Mouse (Mus musculus) kidney, postnatal 36 days (tissue): ENCODE measurements around the gene Rnf212b.
"Not testable (repeated sequence)": the region's sequence is repeated elsewhere in the genome, so short reads cannot be mapped to it uniquely, and the experiment has no call there.

Experiments
- DNase-seq, 2 experiments: peaks; one replicate each; pipeline ENCODE4 v3.0.0; 2021 to 2022; ENCODE audit warnings: mixed read lengths in 2 of 2

The Rnf212b gene

DNA sequence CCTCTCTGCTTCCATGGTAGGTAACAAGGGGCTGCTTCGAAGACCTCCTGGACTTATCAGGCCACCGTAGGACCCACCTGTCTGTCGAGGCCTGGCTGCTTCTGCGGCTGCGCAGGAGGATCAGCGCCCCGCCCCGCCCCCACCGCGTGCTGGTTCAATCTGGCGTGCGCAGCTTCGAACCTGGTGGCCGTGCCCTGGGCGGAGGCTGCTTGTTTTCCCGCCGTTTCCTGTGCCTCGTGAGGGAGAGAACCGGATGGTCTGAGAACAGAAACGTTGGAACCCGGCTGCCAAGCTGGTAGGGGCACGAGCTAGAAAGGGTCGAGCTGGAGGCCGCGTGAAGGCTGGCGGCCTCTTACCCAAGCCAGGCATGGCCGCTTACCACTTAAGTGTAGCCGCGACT lies at the start of gene Rnf212b:
Gene Rnf212b, plus strand, starts transcription at position 151 of the 400 bp plus-strand sequence.
- no peak for DNase-seq

DNA sequence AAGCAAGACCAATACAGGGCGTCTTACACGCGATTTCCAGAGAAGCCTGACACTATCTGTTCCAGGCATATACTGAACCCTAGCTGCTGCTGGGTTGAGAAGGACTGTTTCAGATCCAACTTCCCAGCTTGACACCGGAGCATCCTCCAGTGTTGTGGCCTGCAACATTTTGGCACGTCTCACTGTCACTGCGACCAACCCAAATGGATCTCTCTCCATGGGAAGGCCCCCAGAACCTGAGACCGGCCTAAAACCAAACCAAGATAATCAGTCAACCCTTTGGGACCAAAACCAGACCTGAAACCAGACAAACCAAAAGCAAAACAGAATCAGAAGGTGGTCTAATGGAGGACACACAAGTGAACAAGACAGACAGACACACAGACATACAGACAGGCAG lies 47.0 kb upstream of the Rnf212b start:
- not testable (repeated sequence) for DNase-seq

DNA sequence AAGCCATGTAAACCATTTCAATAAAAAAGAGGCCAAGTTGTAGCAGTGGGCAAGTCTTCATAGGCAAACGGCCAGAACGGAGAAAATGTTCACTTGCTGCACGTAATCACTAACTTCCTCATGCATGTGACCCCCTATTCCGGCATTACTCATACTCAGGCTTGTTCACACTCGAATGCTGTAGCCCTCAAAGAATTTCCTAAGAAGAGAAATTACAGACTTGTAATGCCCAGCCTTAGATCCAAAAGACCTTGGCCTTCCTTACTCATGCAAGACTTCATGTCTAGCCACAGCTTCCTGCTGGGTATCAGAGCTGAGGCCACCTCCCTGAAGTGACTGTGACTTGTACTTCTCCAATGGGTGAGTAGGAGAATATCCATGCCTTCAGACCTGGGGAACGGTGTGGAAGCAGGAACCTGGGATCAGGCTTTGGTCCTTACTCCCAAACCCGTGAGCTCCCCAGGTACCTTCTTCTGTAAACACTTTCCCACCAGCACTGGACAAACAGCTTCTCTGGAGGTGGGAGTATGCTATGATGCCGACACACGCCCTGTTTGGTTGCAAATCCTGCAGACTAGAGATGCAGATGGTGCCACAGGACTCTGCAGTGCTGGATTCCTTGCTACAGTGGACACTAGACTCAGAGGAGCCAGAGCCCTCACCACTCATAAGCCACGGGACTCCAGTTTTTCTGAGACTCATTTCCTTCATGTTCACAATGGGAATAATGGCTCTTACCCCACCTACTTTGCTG lies 45.5 kb upstream of the Rnf212b start:
- no peak for DNase-seq

DNA sequence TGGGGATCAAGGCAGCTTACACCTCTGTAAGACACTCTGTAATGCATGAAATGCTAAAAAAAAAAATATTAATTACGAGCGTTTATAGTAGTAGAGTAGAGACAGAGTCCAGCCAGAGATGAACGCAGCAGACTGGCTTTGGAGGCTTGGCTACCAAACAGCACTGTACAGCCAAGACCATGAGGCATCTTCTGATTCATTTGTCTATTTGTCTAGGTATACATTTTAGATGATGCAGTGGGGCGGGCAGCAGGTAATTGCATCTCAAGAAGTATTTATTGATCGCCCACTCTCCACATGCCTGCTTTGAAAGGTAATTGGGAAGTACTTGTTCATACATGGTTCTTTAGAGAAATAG lies 44.9 kb upstream of the Rnf212b start:
- no peak for DNase-seq

DNA sequence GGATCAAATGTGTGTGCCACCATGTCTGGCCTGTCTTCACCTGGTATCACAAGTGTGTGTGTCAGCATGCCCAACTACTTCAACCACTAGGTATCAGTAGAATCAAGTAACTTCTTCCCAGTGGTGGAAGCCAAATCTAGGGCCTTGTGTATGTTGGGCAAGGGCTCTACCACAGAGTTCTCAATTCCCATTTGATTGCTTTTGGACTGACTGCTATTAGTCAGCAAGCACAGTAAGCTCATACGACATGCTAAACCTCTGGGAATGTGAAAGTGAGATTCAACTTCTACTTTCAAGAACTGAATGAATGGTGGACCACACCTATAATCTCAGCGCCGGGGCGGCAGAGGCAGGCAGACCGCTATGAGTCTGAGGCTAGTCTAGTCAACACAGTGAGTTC lies 43.6 kb upstream of the Rnf212b start:
- DNase-seq = no peak

DNA sequence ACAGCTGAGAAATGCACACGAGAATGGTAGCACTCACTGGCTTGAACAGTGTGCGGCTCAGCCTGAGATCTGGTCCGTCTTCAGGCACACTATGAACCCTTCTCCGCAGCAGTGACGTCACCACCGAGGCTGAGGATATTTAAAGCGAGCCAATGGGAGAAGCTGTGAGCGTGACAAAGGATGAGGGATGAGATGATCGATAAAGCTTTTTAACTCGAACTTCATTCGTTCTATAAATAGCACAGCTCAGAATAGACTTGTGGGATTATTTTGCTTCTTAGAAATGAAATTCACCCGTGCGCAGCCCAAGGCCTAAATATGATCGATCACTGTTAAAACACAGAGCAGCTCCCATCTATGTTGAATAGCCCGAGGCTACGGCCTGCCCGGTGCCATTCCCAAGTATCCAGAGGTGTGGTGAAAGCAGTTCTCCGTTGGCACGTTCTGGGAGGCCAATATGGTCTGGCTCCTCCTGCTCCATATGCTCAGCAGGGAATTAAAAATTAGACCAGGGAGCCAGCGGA lies 41.5 kb upstream of the Rnf212b start:
- no peak for DNase-seq

DNA sequence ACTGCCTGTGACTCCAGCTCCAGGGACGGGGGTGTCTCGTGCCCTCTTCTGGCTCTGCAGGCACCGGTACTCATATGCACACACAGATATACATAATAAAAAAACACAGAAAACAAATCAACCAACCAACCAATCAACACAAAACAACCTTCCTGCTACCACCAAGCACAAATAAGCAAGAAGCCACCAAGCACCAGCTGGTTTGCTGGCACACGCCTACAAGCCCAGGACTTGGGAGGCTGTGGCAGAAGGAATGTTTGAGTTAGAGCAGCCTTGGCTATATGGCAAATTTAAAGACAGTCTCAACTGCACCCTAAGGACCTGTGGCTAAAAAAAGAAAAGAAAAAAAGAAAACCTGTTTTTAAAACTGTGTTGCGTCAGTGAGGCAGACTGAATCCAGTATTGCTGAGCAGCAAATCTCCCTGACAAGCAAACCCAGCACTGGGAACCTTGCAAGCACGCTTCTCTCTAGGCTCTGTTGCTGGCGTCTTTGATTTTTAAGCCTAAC lies 38.4 kb upstream of the Rnf212b start:
- DNase-seq = no peak

DNA sequence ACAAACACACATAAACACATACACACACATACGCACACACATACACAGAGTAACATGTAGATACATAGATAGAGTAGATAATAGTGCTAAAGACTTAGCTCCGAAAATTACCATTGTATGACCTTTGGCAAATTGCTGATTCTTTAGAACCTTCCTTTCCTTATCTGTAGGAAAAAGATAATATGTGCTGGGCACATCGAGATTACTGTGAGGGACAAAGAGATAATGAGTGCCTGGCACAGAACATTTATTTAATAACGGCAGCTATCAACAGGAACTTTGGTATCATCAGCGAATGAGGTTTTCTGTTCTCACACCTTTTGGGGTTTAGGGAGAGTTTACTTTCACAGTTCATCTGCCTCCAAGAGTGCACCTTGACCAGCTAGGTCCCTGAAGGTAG lies 37.2 kb upstream of the Rnf212b start:
- no peak for DNase-seq

DNA sequence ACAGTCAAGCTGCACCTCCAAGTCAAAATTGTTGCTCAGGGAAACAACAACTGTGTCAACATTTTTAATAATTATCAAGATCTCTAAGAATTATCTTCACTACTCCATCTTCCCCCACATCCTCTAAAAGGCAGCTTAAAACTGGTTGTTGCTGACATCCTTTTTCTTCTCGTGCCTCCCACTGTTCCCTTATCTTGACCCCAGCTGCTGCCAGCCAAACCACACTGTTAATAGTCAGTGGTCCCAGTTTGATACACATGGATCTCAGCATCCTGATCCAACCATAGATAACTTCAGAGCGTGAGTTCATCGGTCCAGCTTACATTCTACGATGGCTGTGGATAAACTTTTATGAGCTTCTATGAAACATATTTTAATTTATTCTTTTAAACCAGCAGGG lies 36.0 kb upstream of the Rnf212b start:
- no peak for DNase-seq

DNA sequence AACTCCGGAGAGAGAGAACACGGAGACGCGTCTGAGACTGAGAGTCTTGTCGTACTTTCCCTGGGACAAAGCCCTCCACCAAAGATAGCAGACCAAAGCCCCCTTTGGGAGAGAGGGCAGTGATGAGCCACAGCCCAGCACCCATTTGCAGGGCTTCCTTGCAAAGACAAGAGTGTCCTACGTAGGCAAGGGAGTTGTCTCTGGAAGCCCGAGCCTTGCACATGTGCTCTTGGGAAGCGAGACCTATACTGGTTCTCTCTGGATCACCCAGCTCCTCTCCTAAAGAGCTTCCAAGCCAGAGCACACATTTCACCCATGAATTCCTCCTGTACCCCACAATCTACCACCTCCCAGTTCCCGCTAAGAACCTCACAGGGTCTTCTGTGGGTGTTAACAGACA lies 33.9 kb upstream of the Rnf212b start:
- no peak for DNase-seq

DNA sequence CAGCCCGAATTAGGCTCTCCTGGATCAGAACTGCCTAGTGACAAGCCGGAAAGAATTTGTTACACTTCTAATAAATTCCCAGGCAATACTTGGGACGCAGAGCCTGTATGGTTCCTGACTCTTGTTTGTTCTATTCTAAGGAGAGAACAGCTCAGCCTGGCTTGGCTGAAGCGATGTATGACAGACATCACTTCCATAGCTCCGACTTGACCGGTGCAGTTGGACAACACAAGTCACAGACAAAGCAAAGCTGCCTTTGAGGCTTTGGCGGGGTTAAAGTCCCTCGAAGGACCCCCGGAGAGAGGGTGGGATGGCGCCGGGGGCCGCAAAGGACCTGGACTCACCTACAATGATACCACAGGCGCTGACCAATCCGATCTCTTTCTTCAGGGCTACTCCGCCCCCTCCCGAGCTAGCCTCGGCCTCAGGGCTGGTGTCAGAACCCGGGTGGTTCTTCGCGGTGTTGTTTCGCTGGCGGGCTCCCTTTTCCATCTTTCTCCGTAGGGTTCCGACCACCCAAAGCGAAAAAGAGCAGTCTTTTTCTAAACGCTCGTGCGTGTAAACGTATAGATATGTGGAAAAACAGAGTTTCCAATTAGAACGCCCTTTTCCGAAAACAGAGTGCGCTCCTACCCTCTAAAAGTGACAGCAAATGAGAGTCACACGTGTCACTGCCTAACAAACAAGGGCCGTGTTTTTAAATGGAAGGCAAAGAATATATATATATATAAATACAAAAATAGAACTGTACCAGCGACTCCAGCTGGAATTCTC lies 32.9 kb upstream of the Rnf212b start:
- DNase-seq = peak; percentile 79 to 83

DNA sequence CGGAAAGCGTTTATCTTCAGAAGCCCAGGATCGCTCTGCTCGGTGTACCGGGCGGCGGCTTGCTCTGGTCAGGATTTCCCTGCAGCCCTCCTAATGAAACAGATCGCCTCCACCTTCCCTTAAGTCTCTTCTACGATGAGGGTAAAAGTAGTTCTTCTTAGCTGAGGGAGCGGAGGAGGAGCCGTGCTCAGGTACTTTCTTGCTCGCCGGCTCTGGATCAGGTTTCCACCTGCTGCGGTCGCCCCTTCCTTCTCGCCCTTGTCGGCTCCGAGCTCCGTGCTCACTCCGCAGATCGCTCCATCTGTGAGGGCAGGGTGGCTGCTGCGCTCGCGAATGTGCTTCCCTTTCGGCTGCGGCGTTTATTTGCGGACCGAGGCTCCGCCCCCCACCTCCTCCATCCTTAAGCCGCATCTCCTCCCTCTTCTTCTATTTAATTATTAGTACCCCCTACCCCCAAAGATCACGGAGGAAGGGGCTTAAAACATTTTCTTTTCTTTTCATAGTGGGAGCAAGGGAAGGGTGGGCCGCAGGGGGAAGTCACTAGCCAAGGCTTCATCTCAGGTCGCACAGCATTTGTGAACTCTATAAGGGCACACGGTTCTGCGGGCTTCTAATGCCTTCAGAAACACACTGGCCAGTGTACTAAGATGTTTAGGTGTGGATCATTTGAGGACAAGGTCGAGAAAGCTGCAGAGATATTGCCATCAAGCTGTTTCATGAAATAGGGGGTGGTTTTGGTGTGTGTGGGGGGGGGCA lies 32.2 kb upstream of the Rnf212b start, which contains the start of gene Slc7a8:
Gene Slc7a8, minus strand, starts transcription at position 337 of the 756 bp plus-strand sequence.
- peak; percentile 77 to 87 for DNase-seq

DNA sequence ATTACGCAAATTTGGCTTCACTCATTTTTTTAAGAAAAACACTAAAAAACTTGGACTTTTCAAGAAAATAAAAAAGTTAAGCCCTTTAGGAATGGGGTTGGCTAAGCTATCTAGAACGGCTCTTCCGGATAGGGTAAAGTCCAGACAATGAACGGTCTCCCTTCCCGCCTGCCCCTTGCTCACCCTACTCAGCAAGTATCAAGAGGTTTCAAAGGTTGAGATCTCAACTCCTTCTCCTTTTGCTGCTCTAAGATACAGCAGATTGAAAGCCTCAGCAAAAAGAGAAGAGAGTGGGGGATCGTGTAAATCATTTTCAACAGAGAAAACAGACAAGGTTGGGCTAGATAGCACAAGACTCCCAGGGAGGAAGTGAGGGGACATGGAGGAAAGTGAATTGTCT lies 31.0 kb upstream of the Rnf212b start:
- DNase-seq = peak; percentile 42 to 75

DNA sequence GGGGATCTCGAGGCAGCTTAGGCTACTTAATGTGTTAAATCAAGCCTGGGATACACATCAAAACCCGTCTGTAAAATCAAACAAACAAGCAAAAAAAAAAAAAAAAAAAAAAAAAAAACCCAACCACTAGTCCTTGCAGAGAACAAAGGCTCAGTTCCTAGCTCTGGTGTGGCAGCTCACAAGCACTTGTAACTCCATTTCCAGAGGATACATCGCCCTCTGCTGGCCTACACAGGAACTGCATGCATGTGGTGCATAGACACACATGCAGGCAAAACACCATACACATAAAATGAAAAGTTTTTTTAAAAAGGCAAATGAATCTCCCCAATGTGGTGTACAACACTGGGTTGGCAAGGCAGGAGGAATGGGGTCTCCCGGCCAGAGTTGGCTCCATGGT lies 28.0 kb upstream of the Rnf212b start:
- DNase-seq = peak; percentile 77 to 89

DNA sequence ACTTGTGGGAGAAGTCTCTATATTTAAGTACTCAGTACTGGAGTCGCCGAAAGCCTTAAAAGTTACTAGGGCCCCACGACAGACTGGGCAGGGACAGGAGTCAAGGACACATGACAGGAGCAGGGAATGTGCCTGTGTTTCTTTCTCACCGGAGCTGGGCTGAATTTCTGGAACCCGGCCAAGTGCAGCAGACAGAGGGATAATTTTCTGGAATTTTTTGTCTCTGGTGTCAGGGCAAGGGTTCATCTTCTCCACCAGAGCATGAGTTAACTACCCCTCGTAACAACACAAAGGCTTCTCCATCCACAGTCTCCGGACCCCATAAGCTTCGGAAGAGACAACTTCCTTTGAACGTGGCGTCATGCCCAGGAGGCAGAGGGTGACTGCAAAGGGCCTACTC lies 27.5 kb upstream of the Rnf212b start:
- DNase-seq = peak; percentile 51 to 79

DNA sequence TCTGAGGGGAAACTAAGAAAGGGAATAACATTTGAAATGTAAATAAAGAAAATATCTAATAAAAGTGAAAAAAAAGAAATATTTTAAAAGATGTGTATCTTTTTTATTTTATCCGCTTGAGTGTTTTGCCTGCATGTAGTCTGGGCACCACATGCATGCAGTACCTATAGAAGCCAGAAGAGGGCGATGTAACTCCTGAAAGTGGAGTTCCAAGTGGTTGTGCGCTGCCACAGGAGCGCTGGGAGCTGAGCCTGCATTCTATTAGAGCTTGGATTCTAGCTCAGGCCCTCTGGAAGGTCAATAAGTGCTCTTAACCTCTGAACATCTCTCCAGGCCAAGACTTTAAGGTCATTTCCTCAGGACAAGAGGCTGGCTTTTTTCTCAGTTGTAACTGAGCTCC lies 26.7 kb upstream of the Rnf212b start:
- no peak for DNase-seq

DNA sequence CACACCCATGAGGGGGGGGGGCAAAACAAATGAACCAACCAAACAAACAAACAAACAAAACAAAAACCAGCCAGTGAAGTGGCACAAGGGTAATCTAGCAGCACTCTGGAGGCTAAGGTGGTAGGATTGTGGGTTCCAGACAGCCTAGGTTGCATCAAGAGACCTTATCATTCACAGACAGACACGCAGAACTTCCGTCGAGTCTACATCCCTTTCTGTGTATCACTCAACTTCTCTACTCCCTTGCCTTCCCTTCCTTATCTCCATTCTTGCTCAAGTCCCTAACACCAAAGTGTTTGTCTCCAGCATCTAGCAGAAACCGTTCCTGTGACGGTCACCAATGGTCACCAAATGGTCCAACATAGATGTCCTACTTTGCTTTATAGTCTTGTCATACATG lies 25.7 kb upstream of the Rnf212b start:
- no peak for DNase-seq

DNA sequence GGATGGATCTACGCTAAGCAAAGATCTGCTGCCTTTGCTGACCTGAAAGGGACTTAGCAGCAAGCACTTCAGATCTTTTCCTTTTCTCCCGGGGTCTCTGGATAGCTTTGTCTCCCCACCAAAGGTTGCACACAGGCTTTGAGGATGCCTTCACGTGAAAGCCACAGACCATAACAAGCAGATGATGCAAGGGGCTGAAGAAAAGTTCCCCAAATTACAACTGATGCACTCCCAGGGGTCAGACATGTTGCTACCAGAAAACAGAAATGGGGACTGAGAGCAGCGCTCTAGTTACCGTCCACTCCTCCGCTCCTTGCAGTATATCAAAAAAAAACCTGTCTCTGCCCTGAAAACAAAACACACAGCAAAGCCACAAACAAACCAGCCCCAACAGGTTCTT lies 21.8 kb upstream of the Rnf212b start:
- no peak for DNase-seq

DNA sequence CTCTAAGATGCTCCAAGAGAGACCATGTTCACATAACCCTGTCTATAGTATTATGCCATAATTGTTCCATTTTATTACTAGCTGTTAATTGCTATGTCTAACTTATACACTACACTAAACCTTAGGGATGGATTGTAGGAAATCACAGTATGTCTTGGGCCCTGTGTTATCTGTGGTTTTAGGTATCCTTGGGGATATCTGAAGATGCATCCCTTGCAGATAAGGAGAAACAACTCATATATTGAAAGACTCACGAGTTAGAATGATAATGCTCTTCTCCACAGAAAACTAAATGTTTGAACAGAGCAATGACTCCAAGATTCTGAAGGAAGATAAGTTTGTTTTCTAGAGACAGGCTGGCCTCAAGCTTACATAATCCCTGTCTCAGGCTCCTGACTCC lies 20.6 kb upstream of the Rnf212b start:
- no peak for DNase-seq

DNA sequence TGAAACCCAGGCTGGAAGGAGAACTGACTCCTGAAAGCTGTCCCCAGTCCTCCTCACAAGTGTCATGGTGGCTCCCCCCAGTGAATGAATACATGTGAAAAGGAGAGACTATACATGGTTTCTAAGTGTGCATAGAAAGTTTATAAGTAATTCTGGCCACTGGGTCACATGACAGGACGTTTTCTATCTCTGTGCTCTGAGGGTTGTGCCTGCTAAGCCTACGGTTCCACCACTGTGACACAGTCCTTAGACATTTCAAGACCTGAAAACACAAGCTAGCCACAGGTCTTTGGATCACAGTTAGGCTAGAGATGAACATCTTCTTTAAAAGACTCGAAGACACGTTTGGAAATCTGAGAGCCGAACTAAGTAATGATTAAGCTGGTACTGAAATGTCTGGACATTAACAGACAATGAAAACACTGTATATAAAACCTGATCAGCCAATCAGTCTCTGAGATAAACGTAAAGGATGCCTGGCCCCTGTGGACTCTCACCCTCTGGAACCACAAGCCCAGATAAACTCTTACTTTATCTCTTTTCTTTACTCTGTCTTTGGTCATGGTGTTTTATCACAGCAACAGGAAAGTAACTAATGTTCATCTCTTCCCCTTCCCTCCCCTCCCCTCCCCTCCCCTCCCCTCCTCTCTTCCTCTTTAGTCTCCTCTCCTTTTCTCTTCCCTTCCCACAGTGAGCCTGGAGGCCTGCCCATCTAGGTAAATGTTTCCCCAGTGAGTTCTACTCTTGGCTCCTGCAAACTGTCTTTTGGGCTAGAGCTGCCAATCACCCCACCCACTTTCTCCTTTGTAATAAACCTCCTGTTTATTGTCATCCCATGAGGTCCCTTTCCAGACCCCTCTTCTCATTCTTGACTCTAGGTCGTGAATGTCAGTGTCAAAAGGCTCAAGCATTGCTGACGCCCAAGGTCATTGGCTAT lies 19.8 kb upstream of the Rnf212b start:
- DNase-seq = peak; percentile 30 to 62

DNA sequence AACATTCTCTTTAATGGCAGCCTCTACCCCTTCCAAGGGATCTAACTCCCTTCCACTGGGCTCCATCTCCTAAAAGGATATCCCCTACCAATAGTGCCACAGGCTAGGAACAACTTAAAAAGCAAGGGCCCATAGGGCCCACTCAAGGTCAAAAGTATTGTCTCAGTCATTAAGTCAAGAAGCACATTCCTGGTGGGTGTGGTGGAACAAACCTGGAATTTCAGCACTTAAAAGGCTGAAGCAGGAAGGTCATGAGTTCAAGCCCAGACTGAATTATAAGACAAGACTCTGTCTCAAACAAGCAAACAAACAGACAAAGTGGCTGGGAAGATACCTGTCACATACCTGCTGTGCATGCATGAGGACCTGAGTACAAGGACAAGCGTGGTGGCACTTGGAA lies 18.0 kb upstream of the Rnf212b start:
- DNase-seq = no peak

DNA sequence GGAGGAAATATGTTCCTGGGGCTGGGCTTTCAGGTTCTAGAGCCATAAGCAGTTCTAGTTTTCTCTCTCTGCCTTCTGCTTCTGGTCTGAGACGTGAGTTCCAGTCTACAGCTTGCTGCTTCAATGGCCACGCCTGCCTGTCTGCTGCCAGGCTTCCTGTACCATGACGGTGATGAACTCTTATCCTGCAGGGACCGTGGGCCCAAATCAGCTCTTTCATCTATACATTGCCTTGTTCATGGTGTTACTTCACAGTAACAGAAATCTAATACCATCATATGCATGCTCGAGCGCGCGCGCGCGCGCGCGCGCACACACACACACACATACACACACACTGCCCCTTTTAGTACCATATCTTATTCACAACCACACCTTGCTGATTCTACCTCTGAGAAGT lies 17.2 kb upstream of the Rnf212b start:
- DNase-seq = no peak
